Mouse (Mus musculus): ENCODE data around the gene Hlx.

- TF ChIP-seq USF1 (IDR thresholded peaks at IDR 0.05; ENCODE audit: low read depth), result no peak
- no peak for TF ChIP-seq CTCF (IDR thresholded peaks at IDR 0.05; ENCODE audit: control insufficient read depth, insufficient read depth, insufficient read length)
- TF ChIP-seq MAX (IDR thresholded peaks at IDR 0.05), result no peak
Observed at GRCm38 (mm10) chr1:184771891-184772249, 39.5 kb upstream of the Hlx start.
